Mouse (Mus musculus): ENCODE measurements at regions not wholly inside any gene's neighbourhood (a gene's known extent, or its start where the extent isn't known, plus 50 kb on each side); places are given as distances from the start of the nearest gene placed in this dataset.

- DNase-seq: no peak
These were observed 255.0 kb upstream of the BC052040 start for GRCm38 (mm10) chr2:115326526-115326925.

DNA sequence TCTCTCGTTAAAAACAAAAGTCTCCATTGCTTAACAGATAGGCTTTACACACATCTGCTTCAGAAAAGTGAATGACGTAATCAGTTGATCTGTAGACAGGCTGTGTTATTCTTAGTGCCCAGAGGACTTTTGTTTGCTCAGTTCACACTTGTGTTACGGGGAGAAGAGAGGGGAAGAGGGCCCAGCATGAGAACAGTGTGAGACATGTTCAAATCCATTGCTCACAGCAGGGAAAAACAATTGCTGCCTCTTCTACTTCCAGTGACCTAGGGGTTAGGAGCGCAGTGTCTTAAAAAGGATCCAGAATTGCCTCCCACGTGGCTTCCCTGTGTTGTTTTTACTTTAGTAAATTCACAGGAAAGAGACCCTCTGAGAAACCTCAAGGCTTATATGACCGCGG is 243.3 kb upstream of the BC052040 start:
- DNase-seq: no peak

GRCm38 (mm10) chr2:115339034-115339433 is 242.5 kb upstream of the BC052040 start:
- no peak for DNase-seq

GRCm38 (mm10) chr2:115342360-115342759 is 239.2 kb upstream of the BC052040 start:
- DNase-seq: no peak

GRCm38 (mm10) chr2:115346551-115346950 is 235.0 kb upstream of the BC052040 start:
- DNase-seq: peak; percentile 7 to 30

- peak; percentile 59 to 73 for DNase-seq
These were observed 233.3 kb upstream of the BC052040 start for GRCm38 (mm10) chr2:115348263-115348662.

- no peak for DNase-seq
These were observed 210.4 kb upstream of the BC052040 start for GRCm38 (mm10) chr2:115371072-115371471.

GRCm38 (mm10) chr2:115375336-115375735 is 206.2 kb upstream of the BC052040 start:
- no peak for DNase-seq

GRCm38 (mm10) chr2:115384414-115385180 is 196.9 kb upstream of the BC052040 start:
- peak; percentile 8 to 18 for DNase-seq

- peak; percentile 44 to 61 for DNase-seq
These were observed 196.0 kb upstream of the BC052040 start for GRCm38 (mm10) chr2:115385207-115386168.

GRCm38 (mm10) chr2:115391575-115391974 is 189.9 kb upstream of the BC052040 start:
- no peak for DNase-seq

GRCm38 (mm10) chr2:115392082-115392762 is 189.3 kb upstream of the BC052040 start:
- DNase-seq: peak; percentile 12 to 25

DNA sequence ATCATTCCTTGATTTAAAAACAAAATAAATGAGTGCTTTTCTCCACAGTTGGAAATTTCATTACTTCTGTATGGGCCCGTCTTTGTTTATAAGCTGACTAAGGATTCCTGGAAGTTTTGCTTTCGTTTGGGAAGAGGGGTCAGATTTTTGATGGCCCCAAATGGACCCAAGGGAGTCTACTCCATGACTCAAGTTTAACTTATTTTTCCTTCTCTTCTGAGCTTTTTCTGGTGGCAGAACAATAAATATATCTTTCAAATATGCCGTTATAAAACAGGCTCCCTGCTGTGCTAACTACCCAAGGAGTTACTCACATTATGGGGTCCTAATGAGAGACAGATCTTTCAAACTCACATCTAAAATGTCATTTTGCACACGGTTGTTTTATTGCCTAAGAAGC is 187.4 kb upstream of the BC052040 start:
- DNase-seq: peak; percentile 30 to 42

- DNase-seq: no peak
These were observed 183.0 kb upstream of the BC052040 start for GRCm38 (mm10) chr2:115398550-115398949.

DNA sequence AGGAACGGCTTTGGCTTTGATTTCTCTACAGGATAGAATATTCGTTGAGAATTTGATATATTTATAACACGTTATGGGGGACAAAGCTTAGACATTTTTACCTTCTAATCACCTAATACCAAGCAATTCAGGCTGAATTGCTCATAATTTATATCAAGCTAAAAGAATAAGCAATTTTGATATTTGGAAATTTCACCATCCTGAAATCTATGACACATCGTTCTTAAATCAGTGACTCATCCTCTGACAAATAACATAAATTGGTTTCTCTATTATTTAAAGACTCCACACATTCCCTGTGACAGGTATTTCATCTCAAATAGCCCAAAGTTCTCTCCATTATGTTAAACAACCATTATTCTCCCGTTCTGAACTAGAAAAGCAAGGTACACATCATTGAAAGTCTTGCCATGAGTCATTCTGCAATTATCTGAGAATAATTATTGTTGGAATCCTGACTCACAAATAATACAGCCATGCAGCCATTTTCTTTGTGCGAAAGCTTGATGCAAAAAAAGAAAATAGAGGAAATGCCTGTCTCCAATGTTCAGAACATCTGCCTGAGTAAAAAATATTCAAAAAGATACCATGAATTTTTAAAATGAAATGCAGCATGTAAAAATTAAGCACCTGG is 182.3 kb upstream of the BC052040 start:
- DNase-seq: no peak

DNA sequence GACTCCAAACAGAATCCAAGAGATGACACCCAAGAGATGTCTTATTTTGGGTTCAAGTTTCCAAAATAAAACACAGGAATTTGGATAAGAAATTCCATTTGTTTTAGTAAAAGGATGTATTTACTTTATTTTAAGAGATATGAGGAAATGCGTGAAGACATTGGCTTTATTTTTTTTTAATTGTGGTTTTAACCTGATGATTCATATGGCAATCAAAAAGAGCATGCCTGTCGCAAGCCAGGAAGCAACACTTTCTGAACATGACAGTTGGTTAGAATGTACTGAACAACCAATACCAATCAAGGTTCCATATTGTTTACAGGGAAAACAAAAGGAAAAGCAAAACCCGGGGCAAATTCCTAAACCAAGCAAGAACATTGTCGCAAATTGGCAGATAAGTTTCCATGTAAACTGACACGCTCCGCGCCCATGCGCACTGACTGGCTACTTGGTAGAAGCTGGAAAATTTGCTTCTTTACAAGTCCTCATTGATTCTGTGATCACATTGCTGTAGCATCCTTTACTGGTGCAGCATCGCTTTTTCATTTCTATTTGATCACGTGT is 181.4 kb upstream of the BC052040 start:
- no peak for DNase-seq

DNA sequence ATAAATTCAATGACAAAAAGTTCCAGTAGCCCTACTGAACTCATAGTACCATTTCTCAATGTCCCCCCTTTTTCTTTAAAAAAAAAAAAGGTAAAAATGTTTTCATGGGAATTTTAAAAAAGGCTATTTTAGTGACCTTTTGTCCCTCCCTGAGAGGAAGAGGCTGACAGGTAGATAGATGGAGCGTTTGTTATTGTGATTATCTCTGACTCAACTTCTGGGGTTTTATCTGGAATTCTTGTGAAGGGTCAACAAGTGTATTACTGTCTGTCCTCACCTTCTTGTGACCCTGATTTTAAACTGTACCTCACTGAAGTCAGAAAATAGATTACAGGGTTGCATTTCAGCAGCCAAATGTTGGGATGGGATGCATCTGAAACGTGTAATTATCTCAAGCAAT is 179.3 kb upstream of the BC052040 start:
- no peak for DNase-seq

DNA sequence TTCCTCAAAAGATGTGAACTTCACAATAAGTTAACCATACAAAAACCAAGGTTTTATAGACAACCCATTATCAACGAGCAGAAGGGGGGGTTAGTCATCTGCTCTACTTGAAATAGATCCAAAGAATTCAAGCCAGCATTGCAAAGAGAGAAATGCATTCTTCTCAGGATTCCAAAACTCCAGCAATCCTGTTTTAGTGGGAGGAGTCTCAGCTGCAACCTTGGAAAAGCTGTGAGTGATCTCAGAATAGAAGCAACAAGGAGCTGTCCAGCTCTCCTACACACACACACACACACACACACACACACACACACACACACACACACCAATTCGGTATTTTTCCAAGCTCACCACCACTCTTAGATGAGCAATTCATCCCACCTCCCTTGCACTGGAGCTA is 149.0 kb upstream of the BC052040 start:
- peak; percentile 13 to 23 for DNase-seq

GRCm38 (mm10) chr2:115441100-115441499 is 140.4 kb upstream of the BC052040 start:
- no peak for DNase-seq

GRCm38 (mm10) chr2:115449783-115450483 is 131.6 kb upstream of the BC052040 start:
- DNase-seq: no peak

DNA sequence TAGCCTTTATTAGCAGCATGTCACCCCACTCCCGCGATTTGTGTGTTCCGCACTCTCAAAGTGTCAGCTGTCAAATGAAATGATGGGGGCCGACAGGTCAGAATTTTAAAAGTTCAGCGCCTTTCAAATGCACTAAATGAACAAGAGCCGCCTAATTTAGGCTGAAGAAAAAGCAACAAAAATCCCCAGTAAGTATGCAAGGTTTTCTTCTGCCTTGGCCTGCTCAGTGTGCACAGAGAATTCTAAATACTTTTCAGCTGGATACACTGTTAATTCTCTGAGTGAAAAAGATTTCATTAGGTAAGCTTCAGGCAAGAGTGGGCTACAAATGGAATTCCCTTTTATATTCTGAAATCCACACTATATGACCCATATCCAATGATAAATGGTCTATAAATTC is 125.9 kb upstream of the BC052040 start:
- no peak for DNase-seq
